Mouse (Mus musculus) megakaryocyte, adult 5-6 weeks (primary cell): ENCODE results near the gene 2610001J05Rik. TPM values are rescaled to one million over a fixed set of nuclear protein-coding genes. Genes with fewer than 3 reads are reported as not detected.
"Not testable (repeated sequence)": the region's sequence is repeated elsewhere in the genome, so short reads cannot be mapped to it uniquely, and the experiment has no call there.

Experiments used
- ATAC-seq: 2 replicates; pipeline ENCODE4 v1.8.0; 2016; ENCODE audit warnings: mild to moderate bottlenecking, inconsistent platforms; ENCODE audit not compliant: poor library complexity, severe bottlenecking
- total RNA-seq, 2 experiments: library from RNA; stranded (forward) in 1 of 2; stranded (reverse) in 1 of 2; fragments of 153-499, 151-499 nt in 1 of 2; fragments of 221-1000, 200-1000 nt in 1 of 2; gene quantifications; 2 replicates each; pipeline versions ENCODE4 v1.2.3 to v1.2.4; 2015 to 2017

The 2610001J05Rik gene
- 36.8 and 42.5 TPM in 2 replicates for total RNA-seq (2015)
- 47.4 and 51.7 TPM in 2 replicates for total RNA-seq (2017)

GRCm38 (mm10) chr6:13870919-13871624 lies at the start of gene 2610001J05Rik:
TSS of gene 2610001J05Rik (minus strand) at chr6:13871518.
- ATAC-seq, result peak; percentile 93

- no peak for ATAC-seq
Measured at GRCm38 (mm10) chr6:13909762-13910537, 38.6 kb upstream of the 2610001J05Rik start.

GRCm38 (mm10) chr6:13902941-13903627 lies 31.8 kb upstream of the 2610001J05Rik start:
- no peak for ATAC-seq

GRCm38 (mm10) chr6:13884877-13885592 lies 13.7 kb upstream of the 2610001J05Rik start:
- no peak for ATAC-seq

- no peak for ATAC-seq
Measured at GRCm38 (mm10) chr6:13882919-13883318, 11.6 kb upstream of the 2610001J05Rik start.

GRCm38 (mm10) chr6:13873959-13874358 lies 2.6 kb upstream of the 2610001J05Rik start:
- peak; percentile 59 for ATAC-seq

- no peak; the same call in 1 of the 2 replicates for ATAC-seq
Measured at GRCm38 (mm10) chr6:13872076-13872475, 758 bp upstream of the 2610001J05Rik start.

- ATAC-seq, result peak; percentile 36
Measured at GRCm38 (mm10) chr6:13871625-13871958, 274 bp upstream of the 2610001J05Rik start.

GRCm38 (mm10) chr6:13870289-13870741 lies 1.0 kb downstream of the 2610001J05Rik start:
- no peak for ATAC-seq

GRCm38 (mm10) chr6:13860596-13860995 lies 10.7 kb downstream of the 2610001J05Rik start:
- ATAC-seq, result no peak

GRCm38 (mm10) chr6:13859877-13860585 lies 11.3 kb downstream of the 2610001J05Rik start:
- ATAC-seq, result peak; percentile 86

- ATAC-seq, result no peak
Measured at GRCm38 (mm10) chr6:13854230-13854629, 17.1 kb downstream of the 2610001J05Rik start.

- peak; percentile 96 for ATAC-seq
Measured at GRCm38 (mm10) chr6:13853244-13853643, 18.1 kb downstream of the 2610001J05Rik start.

GRCm38 (mm10) chr6:13846031-13846430 lies 25.3 kb downstream of the 2610001J05Rik start:
- not testable (repeated sequence) for ATAC-seq

GRCm38 (mm10) chr6:13839345-13840054 lies 31.8 kb downstream of the 2610001J05Rik start, which contains the start of gene Gpr85:
TSS of gene Gpr85 (minus strand) at chr6:13839942.
- peak; percentile 47 for ATAC-seq

GRCm38 (mm10) chr6:13838677-13839344 lies 32.5 kb downstream of the 2610001J05Rik start:
- peak; percentile 66 for ATAC-seq

- ATAC-seq, result no peak
Measured at GRCm38 (mm10) chr6:13837916-13838676, 33.2 kb downstream of the 2610001J05Rik start.
